Mouse (Mus musculus) lung, embryonic 16.5 days (tissue): ENCODE data around the gene Kdm2b. TPM values are rescaled to one million over a fixed set of nuclear protein-coding genes. Genes with fewer than 3 reads are reported as not detected.
A peak's percentile ranks its signal among the peaks of the same experiment; 100 is the strongest.

Source experiments
- ATAC-seq: fragments of 200-750 bp; cut with Nextera tagmentation; 2 replicates; pipeline ENCODE4 v1.8.0; 2017; ENCODE audit warnings: low read depth, mild to moderate bottlenecking, moderate library complexity
- H3K27ac ChIP-seq: fragments of 300-500 bp; sonication (generic); 2 replicates; pipeline ENCODE4 v1.5.1; 2014; ENCODE audit warnings: mild to moderate bottlenecking, control low read depth, low read length
- H3K27me3 ChIP-seq: fragments of 300-500 bp; sonication (generic); 2 replicates; pipeline ENCODE4 v1.6.1; 2014; ENCODE audit warnings: low read depth, low read length, mixed read lengths; ENCODE audit not compliant: control insufficient read depth, insufficient read depth
- H3K36me3 ChIP-seq: fragments of 300-500 bp; sonication (generic); 2 replicates; pipeline ENCODE4 v1.6.1; 2014; ENCODE audit warnings: low read length; ENCODE audit not compliant: control insufficient read depth, insufficient read depth
- H3K4me1 ChIP-seq: fragments of 300-500 bp; sonication (generic); replicated peaks from 2 replicates; pipeline ENCODE4 v1.6.1; 2014; ENCODE audit warnings: low read length, mixed read lengths; ENCODE audit not compliant: control insufficient read depth, insufficient read depth
- H3K4me2 ChIP-seq: fragments of 300-500 bp; sonication (generic); 2 replicates; pipeline ENCODE4 v1.6.1; 2014; ENCODE audit warnings: low read depth, low read length, control low read depth
- H3K4me3 ChIP-seq: fragments of 300-500 bp; sonication (generic); 2 replicates; pipeline ENCODE4 v1.5.1; 2014; ENCODE audit warnings: mild to moderate bottlenecking, low read length, control low read depth
- H3K9ac ChIP-seq: fragments of 300-500 bp; sonication (generic); 2 replicates; pipeline ENCODE4 v1.6.1; 2014; ENCODE audit warnings: low read length, control low read depth
- H3K9me3 ChIP-seq: fragments of 300-500 bp; sonication (generic); 2 replicates; pipeline ENCODE4 v1.6.1; 2016; ENCODE audit warnings: low read length; ENCODE audit not compliant: control insufficient read depth
- WGBS: fragments of 180-500 bp; shearing (Covaris S2); extraction: QIAGEN DNeasy Blood & Tissue Kit; methylation state at CpG from one replicate; pipeline ENCODE4 v1.1.7; 2014; 5-methylcytosine and 5-hydroxymethylcytosine counted together
- polyA plus RNA-seq: library from polyadenylated mRNA; unstranded; fragments of >200 nt; fragmentation: Nextera tagmentation; extraction: Ambion mirVana; gene quantifications from 2 replicates; pipeline ENCODE4 v1.2.1, GENCODE M21; 2015

Kdm2b gene
- polyA plus RNA-seq, 1 experiment from 2014 or later = 37.6 TPM

- ATAC-seq = peak; percentile 68; the same call in 1 of the 2 replicates
- H3K4me1 ChIP-seq = no peaks in the 10 kb centered on the region
These were observed 21.3 kb downstream of the Kdm2b start for GRCm38 (mm10) chr5:122968322-122968721.

GRCm38 (mm10) chr5:122965427-122965826, 24.2 kb downstream of the Kdm2b start:
- WGBS = 73% methylated on average over 11 of the region's 11 CpGs
- no peaks in the 10 kb centered on the region for H3K4me1 ChIP-seq
- ATAC-seq = no peak
- no peak overlapping the region for H3K4me3 ChIP-seq
- no peak overlapping the region for H3K9ac ChIP-seq
- H3K9me3 ChIP-seq = no peaks in the 10 kb centered on the region
- H3K27me3 ChIP-seq = no peaks in the 10 kb centered on the region
- no peak overlapping the region for H3K4me2 ChIP-seq
- H3K27ac ChIP-seq = no peak overlapping the region
- no peaks in the 10 kb centered on the region for H3K36me3 ChIP-seq

More at GRCm38 (mm10) chr5:122968322-122968721, 21.3 kb downstream of the Kdm2b start:
- WGBS = 19% methylated on average over 4 of the region's 4 CpGs
- Histone ChIP-seq H3K27me3 (no peaks in the 10 kb centered on the region), H3K4me2 (no peak overlapping the region), H3K36me3 (no peaks in the 10 kb centered on the region), H3K9me3 (no peaks in the 10 kb centered on the region), H3K9ac (no peak overlapping the region), H3K4me3 (no peak overlapping the region), H3K27ac (no peak overlapping the region)

- 50% methylated on average over 6 of the region's 6 CpGs for WGBS
- no peaks in the 10 kb centered on the region for H3K9me3 ChIP-seq
- no peaks in the 10 kb centered on the region for H3K4me1 ChIP-seq
- H3K27ac ChIP-seq = no peak overlapping the region
- no peak; the same call in 1 of the 2 replicates for ATAC-seq
- H3K36me3 ChIP-seq = no peaks in the 10 kb centered on the region
- no peak overlapping the region for H3K9ac ChIP-seq
- no peaks in the 10 kb centered on the region for H3K27me3 ChIP-seq
- H3K4me3 ChIP-seq = no peak overlapping the region
- H3K4me2 ChIP-seq = no peak overlapping the region
These were observed 24.8 kb downstream of the Kdm2b start for GRCm38 (mm10) chr5:122964853-122965252.

- ATAC-seq = no peak
- Histone ChIP-seq H3K9ac (no peak overlapping the region), H3K9me3 (no peaks in the 10 kb centered on the region), H3K27me3 (no peaks in the 10 kb centered on the region), H3K36me3 (no peaks in the 10 kb centered on the region), H3K4me1 (no peaks in the 10 kb centered on the region), H3K4me2 (no peak overlapping the region), H3K4me3 (no peak overlapping the region), H3K27ac (no peak overlapping the region)
- 51% methylated on average over 3 of the region's 3 CpGs for WGBS
These were observed 27.7 kb downstream of the Kdm2b start for GRCm38 (mm10) chr5:122961905-122962304.

- no peak for ATAC-seq
- Histone ChIP-seq H3K4me1 (no peaks in the 10 kb centered on the region), H3K36me3 (no peaks in the 10 kb centered on the region), H3K9me3 (no peaks in the 10 kb centered on the region), H3K27ac (no peak overlapping the region), H3K9ac (no peak overlapping the region), H3K4me2 (no peak overlapping the region), H3K4me3 (no peak overlapping the region), H3K27me3 (no peaks in the 10 kb centered on the region)
- 88% methylated on average over 11 of the region's 11 CpGs for WGBS
These were observed 30.2 kb downstream of the Kdm2b start for GRCm38 (mm10) chr5:122959391-122959790.

- Histone ChIP-seq H3K36me3 (no peaks in the 10 kb centered on the region), H3K27me3 (peaks cover 21% of the 10 kb centered on the region), H3K27ac (no peak overlapping the region), H3K4me1 (peaks cover 15% of the 10 kb centered on the region), H3K9ac (no peak overlapping the region), H3K4me3 (no peak overlapping the region), H3K9me3 (no peaks in the 10 kb centered on the region), H3K4me2 (no peak overlapping the region)
- ATAC-seq = no peak
- WGBS = 56% methylated on average over 3 of the region's 3 CpGs
These were observed 33.6 kb downstream of the Kdm2b start for GRCm38 (mm10) chr5:122956059-122956458.

GRCm38 (mm10) chr5:122951913-122952641, 37.5 kb downstream of the Kdm2b start:
- Histone ChIP-seq H3K9ac (peak overlapping the region; percentile 61), H3K4me3 (peak overlapping the region; percentile 50), H3K4me2 (peak overlapping the region; percentile 64), H3K27me3 (peaks cover 21% of the 10 kb centered on the region), H3K36me3 (no peaks in the 10 kb centered on the region), H3K27ac (0 out of 2 replicates have a peak overlapping the region, but pooled peaks have one; percentile 26), H3K9me3 (no peaks in the 10 kb centered on the region), H3K4me1 (peaks cover 25% of the 10 kb centered on the region)
- WGBS = under 1% methylated on average over 56 of the region's 59 CpGs
- peak; percentile 39 for ATAC-seq

GRCm38 (mm10) chr5:122951056-122951912, 38.3 kb downstream of the Kdm2b start:
- Histone ChIP-seq H3K4me1 (peaks cover 25% of the 10 kb centered on the region), H3K27ac (peak overlapping the region; percentile 26; the same call in 1 of the 2 replicates), H3K9ac (peak overlapping the region; percentile 61), H3K4me3 (peak overlapping the region; percentile 50), H3K9me3 (no peaks in the 10 kb centered on the region), H3K36me3 (no peaks in the 10 kb centered on the region; the same call in 1 of the 2 replicates), H3K4me2 (peak overlapping the region; percentile 64), H3K27me3 (peaks cover 21% of the 10 kb centered on the region)
- ATAC-seq = peak; percentile 73
- 2% methylated on average over 30 of the region's 30 CpGs for WGBS

- H3K9me3 ChIP-seq = no peaks in the 10 kb centered on the region
- H3K4me2 ChIP-seq = peak overlapping the region; percentile 64
- H3K4me3 ChIP-seq = peak overlapping the region; percentile 50
- WGBS = 14% methylated on average over 23 of the region's 23 CpGs
- no peak overlapping the region for H3K9ac ChIP-seq
- peak; percentile 66 for ATAC-seq
- H3K36me3 ChIP-seq = no peaks in the 10 kb centered on the region; the same call in 1 of the 2 replicates
- peaks cover 21% of the 10 kb centered on the region for H3K27me3 ChIP-seq
- no peak overlapping the region for H3K27ac ChIP-seq
- H3K4me1 ChIP-seq = peaks cover 25% of the 10 kb centered on the region
These were observed 39.2 kb downstream of the Kdm2b start for GRCm38 (mm10) chr5:122950329-122950953.
